Mouse (Mus musculus) cerebellum, adult 11 months (tissue): ENCODE measurements around the gene Slc25a23.
"Not testable (repeated sequence)": the region's sequence is repeated elsewhere in the genome, so short reads cannot be mapped to it uniquely, and the experiment has no call there.

Experiments
- DNase-seq: peaks from one replicate; pipeline ENCODE4 v3.0.0; 2022

Gene Slc25a23

GRCm38 (mm10) chr17:57070272-57070671 is 10.6 kb upstream of the Slc25a23 start:
- DNase-seq: no peak

GRCm38 (mm10) chr17:57066908-57067307 is 7.2 kb upstream of the Slc25a23 start:
- DNase-seq: no peak

- no peak for DNase-seq
These were observed 3.4 kb upstream of the Slc25a23 start for GRCm38 (mm10) chr17:57063031-57063430.

- no peak for DNase-seq
These were observed 2.9 kb upstream of the Slc25a23 start for GRCm38 (mm10) chr17:57062548-57062947.

GRCm38 (mm10) chr17:57062011-57062521 is 2.4 kb upstream of the Slc25a23 start:
- DNase-seq: peak; percentile 71

- no peak for DNase-seq
These were observed 1.4 kb upstream of the Slc25a23 start for GRCm38 (mm10) chr17:57061069-57061468.

GRCm38 (mm10) chr17:57060231-57060801 is 653 bp upstream of the Slc25a23 start:
- DNase-seq: peak; percentile 98

GRCm38 (mm10) chr17:57058891-57059485 is 675 bp downstream of the Slc25a23 start, which contains the start of gene Crb3:
TSS of gene Crb3 (plus strand) at chr17:57059105.
- peak; percentile 60 for DNase-seq

- DNase-seq: no peak
These were observed 3.4 kb downstream of the Slc25a23 start for GRCm38 (mm10) chr17:57056246-57056645.

- DNase-seq: not testable (repeated sequence)
These were observed 8.0 kb downstream of the Slc25a23 start for GRCm38 (mm10) chr17:57051679-57052078.

- no peak for DNase-seq
These were observed 10.8 kb downstream of the Slc25a23 start for GRCm38 (mm10) chr17:57048816-57049215.

- no peak for DNase-seq
These were observed 12.3 kb downstream of the Slc25a23 start for GRCm38 (mm10) chr17:57047406-57047805.

- no peak for DNase-seq
These were observed 18.1 kb downstream of the Slc25a23 start, which contains the start of gene Slc25a41 for GRCm38 (mm10) chr17:57041554-57041953. TSS of gene Slc25a41 (minus strand) at chr17:57041654.

GRCm38 (mm10) chr17:57038978-57039377 is 20.7 kb downstream of the Slc25a23 start:
- DNase-seq: no peak

GRCm38 (mm10) chr17:57032854-57033253 is 26.8 kb downstream of the Slc25a23 start:
- DNase-seq: peak; percentile 45

GRCm38 (mm10) chr17:57031661-57032420 is 27.8 kb downstream of the Slc25a23 start:
- DNase-seq: peak; percentile 100

- DNase-seq: no peak
These were observed 28.6 kb downstream of the Slc25a23 start, which contains the start of gene Khsrp for GRCm38 (mm10) chr17:57030931-57031660. TSS of gene Khsrp (minus strand) at chr17:57031522.

GRCm38 (mm10) chr17:57029691-57030090 is 30.0 kb downstream of the Slc25a23 start:
- DNase-seq: no peak

GRCm38 (mm10) chr17:57027471-57027870 is 32.2 kb downstream of the Slc25a23 start:
- no peak for DNase-seq

- DNase-seq: no peak
These were observed 38.7 kb downstream of the Slc25a23 start for GRCm38 (mm10) chr17:57020960-57021359.

- no peak for DNase-seq
These were observed 40.0 kb downstream of the Slc25a23 start for GRCm38 (mm10) chr17:57019693-57020092.

- DNase-seq: peak; percentile 40
These were observed 47.3 kb downstream of the Slc25a23 start for GRCm38 (mm10) chr17:57012245-57012795.
